Mouse (Mus musculus) kidney, adult 9 months (tissue): Measurements from ENCODE around the gene Otol1.

ENCODE experiments used
- DNase-seq: peaks from one replicate; pipeline ENCODE4 v3.0.0; 2022

Gene Otol1

DNA sequence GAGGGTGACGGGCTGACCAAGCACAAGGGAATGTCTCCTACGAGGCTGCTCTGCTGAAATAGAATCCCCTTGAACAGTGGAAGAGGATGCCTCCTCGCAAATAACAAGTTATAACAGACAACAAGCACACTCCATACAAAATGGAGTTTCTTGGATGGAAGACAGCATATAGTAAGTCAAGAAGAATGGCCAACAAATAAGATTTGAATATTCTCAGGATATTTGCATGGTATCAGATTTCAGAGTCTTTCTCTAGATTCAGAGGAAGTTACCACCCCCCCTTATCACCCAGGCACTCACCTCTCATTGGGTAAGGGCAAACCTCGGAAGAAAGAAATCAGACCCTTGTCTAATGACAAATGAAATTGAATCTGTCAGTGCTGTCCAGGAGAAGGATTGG, at the start of gene Otol1:
Otol1 (plus strand) TSS at position 301 of the 400 bp plus-strand sequence.
- DNase-seq = no peak

DNA sequence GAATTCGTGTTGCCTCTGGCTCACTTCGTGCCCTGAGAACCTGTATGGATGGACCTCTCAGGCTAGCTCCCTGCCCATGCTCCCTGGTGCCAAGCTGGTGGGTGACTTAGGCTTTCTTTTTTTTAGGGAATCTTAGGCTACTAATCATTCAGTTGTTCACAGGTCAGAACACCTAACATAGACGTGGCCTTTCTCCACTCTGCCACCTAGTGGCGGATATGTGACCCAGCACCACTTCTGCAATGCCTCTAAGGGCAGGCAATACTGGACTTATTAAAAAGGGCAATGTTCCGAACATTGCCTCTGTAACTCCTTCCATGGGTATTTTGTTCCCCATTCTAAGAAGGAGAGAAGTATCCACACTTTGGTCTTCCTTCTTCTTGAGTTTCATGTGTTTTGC, 45.2 kb upstream of the Otol1 start:
- peak; percentile 46 for DNase-seq

DNA sequence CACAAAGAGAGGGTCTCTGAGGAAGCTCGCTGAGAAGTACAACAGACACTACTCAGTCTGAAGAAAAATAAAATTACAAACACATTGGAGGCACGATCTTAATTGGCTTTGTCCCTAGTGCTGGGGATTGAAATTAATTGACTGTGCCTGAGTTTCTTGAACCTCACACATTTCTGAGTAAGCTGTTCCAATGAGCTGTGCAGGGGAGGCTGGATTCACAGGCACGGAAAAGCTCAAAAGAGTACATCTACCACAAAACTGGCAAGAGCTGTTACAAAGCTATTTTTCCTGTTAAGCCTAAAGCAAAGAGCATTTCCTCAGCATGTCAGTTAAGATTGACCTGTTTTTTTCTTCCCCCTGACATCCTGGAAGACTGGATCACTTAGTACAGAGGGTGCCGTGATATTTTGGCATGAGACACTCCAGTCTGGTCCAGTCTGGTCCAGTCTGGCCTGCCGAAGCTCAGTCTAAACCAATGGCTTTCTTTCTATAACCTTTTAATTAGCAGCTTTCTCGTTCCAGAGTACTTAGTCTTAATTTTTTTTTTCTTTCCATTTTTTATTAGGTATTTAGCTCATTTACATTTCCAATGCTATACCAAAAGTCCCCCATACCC, 35.8 kb upstream of the Otol1 start:
- DNase-seq = no peak

DNA sequence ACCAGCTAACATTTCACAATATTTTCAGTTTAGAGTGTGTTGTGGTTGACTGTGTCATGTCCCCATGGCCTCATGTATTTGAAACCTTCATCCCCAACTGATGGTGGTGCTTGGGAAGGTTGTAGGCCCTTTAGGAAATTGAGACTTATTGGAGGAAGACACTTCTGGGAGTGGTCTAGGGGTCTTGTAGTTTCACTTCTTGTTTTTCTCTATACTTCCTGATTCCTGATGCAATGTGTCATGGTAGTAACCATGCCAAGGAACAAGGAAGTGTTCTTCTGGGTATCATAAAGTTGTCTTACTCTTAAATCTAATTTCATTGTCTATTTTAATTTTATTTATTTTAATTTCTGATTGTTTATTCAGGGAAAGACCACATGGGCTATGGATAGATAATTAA, 29.3 kb upstream of the Otol1 start:
- no peak for DNase-seq

DNA sequence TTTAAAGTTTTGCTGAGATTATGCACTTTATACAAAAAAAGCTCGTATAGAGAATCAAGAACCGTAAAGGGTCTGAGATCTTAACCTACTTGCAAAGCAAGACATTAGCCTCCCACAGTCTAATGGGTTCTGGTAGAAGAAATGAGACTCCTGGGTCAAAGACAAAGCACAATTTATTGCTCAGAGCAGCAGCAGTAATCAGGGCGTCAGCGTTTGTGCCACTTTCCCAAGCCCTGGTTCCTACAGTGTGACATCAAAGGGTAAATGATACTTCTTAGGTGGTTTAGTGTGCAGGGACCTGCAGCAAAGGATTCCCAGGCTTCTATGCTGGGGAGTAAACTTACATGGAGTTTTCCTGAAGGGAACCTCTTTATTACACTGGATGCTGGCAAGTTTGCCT, 13.6 kb upstream of the Otol1 start:
- DNase-seq = no peak

DNA sequence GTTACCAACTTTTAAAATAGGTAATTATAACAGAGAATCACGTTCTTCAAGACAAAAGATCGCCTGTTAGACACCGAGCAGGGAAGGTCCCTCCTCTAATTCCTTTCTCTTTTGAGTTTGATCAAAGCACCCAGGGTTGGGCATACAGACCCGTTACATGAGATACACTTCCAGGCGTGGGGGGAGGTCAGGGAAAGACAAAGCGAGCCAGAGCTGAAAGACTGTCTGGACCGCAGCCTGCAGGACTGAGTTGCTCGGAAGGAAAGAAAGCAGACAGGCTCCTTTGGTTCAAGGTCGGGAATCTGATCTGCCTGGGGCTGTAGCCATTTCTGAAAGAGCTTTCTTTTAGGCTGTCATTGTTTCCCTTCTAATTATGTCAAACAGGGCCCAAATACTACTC, 5.9 kb upstream of the Otol1 start:
- DNase-seq = no peak

DNA sequence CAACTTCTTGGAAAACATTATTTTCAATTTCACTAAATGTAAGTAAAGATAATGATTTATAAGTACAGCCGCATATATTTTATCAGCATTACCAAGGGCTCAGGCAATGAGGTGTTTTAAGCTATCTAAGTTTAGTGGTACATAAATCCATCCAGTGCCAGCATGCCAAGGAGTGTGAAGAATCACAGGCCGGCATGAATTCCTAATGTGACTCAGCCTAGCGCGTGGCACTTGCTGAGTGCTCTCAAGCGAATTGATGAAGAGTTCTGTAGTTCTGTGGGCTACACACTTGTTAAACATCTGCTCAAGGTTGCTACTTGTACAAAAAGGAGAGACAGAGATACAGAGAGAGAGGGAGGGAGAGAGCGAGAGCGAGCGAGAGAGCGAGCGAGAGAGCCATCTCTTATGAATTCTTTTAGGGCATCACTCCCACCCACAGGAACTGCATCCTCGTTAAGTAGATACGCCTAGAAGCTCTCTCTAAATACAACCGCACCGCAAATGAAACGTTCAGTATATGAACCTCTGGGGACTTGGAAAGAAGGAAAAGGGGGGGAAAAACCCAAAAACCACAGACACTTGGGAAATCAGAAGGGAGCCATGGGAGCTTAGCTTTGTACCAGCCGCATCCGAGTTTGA, 4.2 kb upstream of the Otol1 start:
- no peak for DNase-seq

DNA sequence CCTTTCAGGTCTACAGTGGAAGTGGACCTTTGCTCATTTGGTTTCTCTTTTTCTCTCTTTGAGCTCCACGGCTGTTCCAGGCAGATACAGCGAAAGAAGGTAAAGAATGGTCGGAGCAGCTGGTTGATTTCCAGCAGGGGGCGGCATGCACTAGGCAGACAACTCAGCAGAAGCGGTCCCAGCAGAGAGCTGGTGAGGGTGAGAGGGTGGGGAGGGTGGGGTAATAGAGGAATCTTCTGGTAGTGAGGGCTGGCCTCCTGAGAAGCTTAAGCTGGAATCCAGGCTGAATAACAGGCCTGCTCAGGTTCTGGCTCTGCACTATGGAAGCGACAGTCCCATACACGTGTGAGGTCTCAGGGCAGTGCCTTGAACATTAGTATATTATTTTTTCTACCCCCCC, 3.5 kb upstream of the Otol1 start:
- no peak for DNase-seq

DNA sequence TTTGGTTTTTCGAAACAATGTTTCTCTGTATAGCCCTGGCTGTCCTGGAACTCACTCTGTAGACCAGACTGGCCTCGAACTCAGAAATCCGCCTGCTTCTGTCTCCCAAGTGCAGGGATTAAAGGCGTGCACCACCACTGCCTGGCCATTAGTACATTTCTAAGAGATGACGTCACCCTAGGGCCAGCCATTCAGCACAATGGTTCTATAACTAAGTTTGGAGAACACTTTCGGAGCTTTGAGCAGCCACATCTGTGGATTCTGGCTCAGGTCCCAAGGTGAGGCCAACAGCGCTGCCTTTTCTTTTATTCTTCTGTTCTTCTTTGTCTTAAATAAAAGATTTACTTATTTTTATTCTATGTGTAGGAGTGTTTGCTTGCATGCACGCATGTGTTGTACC, 3.0 kb upstream of the Otol1 start:
- no peak for DNase-seq

DNA sequence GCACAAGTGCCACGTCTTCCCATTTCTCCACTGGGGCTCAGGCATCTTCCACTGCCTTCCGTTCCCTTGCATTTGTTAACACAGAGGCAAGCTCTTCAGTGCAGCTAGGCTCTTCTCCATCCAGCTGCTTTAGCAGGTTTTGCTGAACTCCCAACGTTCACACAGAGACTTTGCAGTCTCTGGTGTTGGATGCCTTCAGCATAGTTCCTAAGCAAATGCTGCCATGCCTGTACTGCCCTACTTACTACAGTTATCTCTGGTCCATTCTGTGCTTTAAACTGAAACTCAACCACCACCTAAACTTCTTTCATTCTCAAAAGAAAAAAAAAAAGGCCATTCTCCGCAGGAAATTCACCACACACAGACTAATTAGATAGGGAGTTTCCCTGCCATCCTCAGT, 5.2 kb downstream of the Otol1 start:
- DNase-seq = no peak

DNA sequence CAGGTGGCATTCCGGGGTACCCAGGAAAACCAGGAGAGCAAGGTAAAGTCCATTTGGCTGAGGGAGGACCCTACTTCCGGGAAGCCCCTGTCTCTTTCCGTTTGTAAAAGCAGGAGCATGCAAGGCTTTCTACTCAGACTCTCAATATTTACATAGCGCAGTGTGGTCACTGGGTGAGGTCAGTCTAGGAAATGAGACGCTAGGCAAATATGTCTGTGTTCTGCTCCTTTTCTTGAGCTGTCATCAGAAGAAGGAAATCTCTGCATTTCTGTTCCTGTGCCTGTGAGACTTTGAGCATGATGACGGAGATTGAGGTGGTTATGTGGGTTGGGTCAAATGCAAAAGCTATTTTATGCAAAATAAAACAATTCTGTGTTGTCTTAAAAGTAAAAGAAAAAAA, 19.2 kb downstream of the Otol1 start:
- DNase-seq = no peak

DNA sequence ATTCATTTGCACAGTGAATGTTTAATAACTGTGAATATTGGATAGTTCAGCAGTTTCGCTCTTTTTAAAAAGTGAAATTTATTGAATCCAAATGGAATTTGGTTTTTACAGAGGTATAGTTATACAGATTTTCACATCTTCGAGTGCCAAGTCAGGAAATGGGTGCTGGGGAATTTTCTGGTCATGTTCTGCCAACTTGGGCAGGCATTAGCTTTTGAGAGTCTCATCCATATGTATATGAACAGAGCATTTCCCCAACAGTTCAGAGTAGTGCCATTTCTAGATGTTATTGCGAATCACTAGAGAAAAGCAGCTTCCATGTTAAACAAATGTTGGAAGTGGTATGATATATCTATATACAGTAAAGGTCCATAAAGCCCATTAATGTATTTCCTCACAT, 21.8 kb downstream of the Otol1 start:
- no peak for DNase-seq

DNA sequence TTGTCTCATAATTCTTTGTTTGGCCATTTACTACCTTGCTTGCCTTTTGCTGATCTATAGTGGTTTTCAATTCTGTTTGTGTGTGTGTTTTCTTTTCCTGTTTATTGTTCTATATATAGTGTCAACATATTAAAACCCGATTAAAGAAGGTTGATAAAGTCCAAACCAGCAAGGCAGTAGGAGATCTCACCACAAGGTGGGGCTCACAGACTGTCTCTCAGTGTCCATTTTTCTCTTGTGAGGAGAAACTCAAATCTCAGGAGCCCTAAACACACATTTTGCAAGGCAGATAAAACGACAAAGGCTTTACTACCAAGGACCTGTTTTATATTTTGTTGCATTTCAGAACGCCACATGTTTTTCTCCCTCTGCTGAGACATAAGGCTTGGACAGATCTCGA, 28.2 kb downstream of the Otol1 start:
- DNase-seq = peak; percentile 8
